Mouse (Mus musculus): Measurements from ENCODE around the gene Casq2. TPM values are rescaled to one million over a fixed set of nuclear protein-coding genes. Genes with fewer than 3 reads are reported as not detected.

Casq2 gene
- total RNA-seq, 2 experiments from 2014 or later, result 76.4 to 76.8 TPM

- DNase-seq, result peak; percentile 20
Measured at GRCm38 (mm10) chr3:102193488-102194290, 107.5 kb downstream of the Casq2 start.

DNA sequence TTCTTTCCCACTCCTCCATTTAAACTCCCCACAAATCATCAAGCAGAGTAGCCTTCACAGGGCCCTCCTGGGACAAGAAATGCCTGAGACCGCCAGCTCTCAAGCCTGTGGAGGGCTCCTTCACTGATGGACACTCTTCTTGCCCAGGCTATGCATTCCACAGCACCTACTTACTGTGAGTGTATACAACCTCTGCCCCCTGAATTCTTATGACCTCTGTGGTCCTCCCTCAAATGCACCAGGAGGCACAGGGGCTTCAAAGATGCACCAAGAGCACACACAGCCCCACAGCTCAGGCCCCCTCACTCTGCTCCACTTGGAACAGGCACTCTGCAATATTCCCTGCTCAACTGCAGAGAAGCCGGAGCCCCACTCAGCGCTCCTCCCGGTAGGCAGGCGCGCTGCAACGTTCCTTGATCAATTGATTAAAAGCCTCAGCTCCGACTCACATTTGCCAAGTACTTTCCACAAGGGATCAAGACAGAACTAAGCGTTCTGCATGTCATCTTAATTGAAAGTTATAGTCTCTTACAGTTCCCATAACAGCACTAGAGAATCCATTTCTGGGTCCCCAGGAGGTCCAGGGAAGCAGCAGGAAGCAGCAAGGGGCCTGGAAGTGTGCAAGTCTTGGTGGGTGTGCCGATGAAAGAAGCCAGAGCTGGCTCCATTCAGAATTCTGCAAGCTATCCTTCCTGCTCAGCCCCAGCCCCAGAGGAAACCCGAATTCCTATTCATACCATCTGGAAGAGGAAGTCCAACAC, 108.3 kb downstream of the Casq2 start:
- peak; percentile 40 for DNase-seq

DNA sequence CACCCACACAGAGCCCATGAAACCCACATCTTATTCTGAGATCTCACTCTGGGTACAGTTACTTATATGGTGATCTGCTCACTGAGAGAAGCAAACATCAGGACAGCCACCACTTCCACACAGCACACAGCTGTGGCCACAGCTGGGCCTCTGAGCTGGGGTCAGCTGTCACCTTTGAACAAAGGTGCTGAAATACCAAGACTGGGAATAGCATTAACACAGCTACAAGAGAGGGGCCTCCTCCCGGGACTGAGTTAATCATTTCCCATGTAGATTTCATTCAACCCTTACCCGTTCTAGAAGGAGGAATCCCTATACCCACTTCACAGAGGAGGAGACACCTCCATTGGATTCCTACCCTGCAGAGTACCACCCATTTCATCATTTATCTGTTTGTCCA, 109.5 kb downstream of the Casq2 start:
- no peak for DNase-seq

Other genes with a start within 250 kb of the Casq2 start
- gene Mab21l3, start 237.5 kb upstream of the Casq2 start, total RNA-seq (2021), result not detected
- gene Slc22a15, start 162.0 kb upstream of the Casq2 start, total RNA-seq (2021), result under 1 TPM; 0.54 to 0.67 TPM
- gene Nhlh2, start 76.3 kb upstream of the Casq2 start, total RNA-seq (2021), result not detected
- 1 to 10 TPM; 3.3 to 4.6 TPM for gene Vangl1, start 118.3 kb downstream of the Casq2 start, total RNA-seq (2021)

Data from gastrocnemius, postnatal 25 days (tissue).